Mouse (Mus musculus): ENCODE measurements around the gene Rap1gds1.

Rap1gds1 gene

GRCm38 (mm10) chr3:139074484-139075211 lies at the start of gene Rap1gds1:
Gene Rap1gds1, minus strand, starts transcription at chr3:139075201.
- in situ Hi-C loops (cut with MboI; ENCODE audit: unreplicated experiment in 2 of 2): loop anchor here (5.0 to 10.0 kb wide), 2 partner anchors 173 to 550 kb away; partner anchors contain the start of gene Eif4e (in 1 of the 2)

GRCm38 (mm10) chr3:139118446-139118845 lies 43.4 kb upstream of the Rap1gds1 start:
- in situ Hi-C loops (cut with MboI; ENCODE audit: unreplicated experiment in 2 of 2): no loop called here

- in situ Hi-C loops (cut with MboI; ENCODE audit: unreplicated experiment in 2 of 2): no loop called here
Measured at GRCm38 (mm10) chr3:139116733-139117337, 41.8 kb upstream of the Rap1gds1 start.

DNA sequence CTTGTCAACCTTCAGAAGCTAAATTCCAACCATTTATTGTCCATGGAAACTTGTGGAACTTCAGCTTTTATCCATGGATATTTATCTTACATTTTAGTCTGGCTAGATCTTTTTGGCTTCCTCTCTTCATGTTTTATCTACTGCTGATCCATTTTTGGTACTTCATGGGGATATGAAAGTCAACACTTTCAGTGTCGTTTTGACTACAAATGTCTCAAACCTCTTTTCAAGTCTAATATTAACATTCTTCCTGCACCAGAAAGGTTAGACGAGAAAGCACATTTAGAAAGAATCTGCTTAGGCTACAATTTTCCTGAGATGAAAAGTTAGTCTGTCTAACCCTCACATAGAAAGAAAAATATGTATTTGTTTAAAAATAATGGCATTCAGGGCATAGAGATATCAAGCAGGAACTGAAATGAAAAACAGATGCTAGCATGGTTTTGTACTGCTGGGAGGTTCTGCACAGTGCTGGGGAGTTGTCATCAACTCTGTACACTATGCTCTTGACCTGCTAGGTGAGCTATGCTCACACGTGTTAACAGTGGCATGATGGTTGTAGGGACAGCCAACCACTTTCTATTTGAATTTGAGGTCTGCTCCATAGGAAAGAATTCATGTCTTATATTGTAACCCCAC lies 37.5 kb upstream of the Rap1gds1 start:
- in situ Hi-C loops (cut with MboI; ENCODE audit: unreplicated experiment in 2 of 2): no loop called here

DNA sequence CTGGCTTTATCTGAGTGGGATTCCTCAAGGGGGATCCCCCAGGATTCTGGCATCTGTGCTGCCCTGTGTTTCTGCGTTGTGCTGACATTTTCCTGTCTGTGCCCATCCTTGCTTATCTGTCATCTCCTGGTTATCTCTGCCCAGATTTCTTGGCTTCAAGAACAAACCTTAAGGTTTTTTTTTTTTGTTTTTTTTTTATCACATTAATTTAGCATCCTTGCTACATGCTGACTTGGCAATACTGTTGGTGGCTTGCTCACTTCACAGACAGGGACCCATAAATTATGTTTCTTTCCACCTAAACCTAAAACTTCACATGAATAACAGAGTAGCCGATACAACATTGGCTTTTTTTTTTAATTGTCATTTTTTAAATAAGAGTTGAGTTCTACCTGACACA lies 36.9 kb upstream of the Rap1gds1 start:
- in situ Hi-C loops (cut with MboI; ENCODE audit: unreplicated experiment in 2 of 2): no loop called here

- in situ Hi-C loops (cut with MboI; ENCODE audit: unreplicated experiment in 2 of 2): no loop called here
Measured at GRCm38 (mm10) chr3:139108176-139108575, 33.2 kb upstream of the Rap1gds1 start.

- in situ Hi-C loops (cut with MboI; ENCODE audit: unreplicated experiment in 2 of 2): no loop called here
Measured at GRCm38 (mm10) chr3:139103914-139104313, 28.9 kb upstream of the Rap1gds1 start.

- in situ Hi-C loops (cut with MboI; ENCODE audit: unreplicated experiment in 2 of 2): no loop called here
Measured at GRCm38 (mm10) chr3:139103346-139103745, 28.3 kb upstream of the Rap1gds1 start.

DNA sequence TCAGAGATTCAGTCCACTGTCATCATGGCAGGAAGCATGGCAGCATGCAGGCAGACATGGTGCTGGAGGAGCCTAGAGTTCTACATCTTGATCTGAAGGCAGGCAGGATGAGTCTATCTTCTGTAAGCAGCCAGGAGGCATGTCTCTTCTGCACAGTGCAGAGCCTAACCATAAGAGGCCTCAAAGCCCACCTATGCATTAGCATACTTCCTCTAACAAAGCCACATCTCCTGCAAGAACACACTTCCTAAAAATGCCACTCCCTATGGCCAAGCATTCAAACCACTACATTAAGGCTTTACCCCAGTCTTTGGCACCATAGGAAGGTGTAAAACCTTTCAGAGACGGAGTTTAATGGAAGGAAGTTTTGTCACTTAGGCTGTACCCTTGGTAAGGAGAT lies 26.9 kb upstream of the Rap1gds1 start:
- in situ Hi-C loops (cut with MboI; ENCODE audit: unreplicated experiment in 2 of 2): no loop called here

- in situ Hi-C loops (cut with MboI; ENCODE audit: unreplicated experiment in 2 of 2): no loop called here
Measured at GRCm38 (mm10) chr3:139099284-139099683, 24.3 kb upstream of the Rap1gds1 start.

DNA sequence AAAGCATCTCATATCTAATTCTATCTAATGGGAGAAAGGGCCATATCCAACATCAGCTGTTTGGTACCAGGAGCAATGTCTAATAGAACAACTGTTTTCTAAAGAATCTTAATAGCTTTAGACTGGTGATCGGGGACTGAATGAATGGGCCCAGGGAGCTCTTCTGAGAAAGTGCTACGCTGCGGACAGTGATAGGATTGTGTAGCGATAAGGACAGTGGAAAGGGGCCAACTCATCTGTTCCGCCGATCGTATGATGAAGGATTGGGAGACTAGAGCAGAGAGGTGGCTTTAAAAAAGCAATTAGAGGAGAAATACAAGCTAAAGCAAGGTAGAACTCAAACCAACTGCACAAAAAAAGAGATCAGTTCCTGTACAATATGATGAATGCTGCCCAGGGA lies 20.9 kb upstream of the Rap1gds1 start:
- in situ Hi-C loops (cut with MboI; ENCODE audit: unreplicated experiment in 2 of 2): no loop called here

GRCm38 (mm10) chr3:139088526-139088925 lies 13.5 kb upstream of the Rap1gds1 start:
- in situ Hi-C loops (cut with MboI; ENCODE audit: unreplicated experiment in 2 of 2): no loop called here

GRCm38 (mm10) chr3:139083778-139084539 lies 9.0 kb upstream of the Rap1gds1 start:
- in situ Hi-C loops (cut with MboI; ENCODE audit: unreplicated experiment in 2 of 2): no loop called here

DNA sequence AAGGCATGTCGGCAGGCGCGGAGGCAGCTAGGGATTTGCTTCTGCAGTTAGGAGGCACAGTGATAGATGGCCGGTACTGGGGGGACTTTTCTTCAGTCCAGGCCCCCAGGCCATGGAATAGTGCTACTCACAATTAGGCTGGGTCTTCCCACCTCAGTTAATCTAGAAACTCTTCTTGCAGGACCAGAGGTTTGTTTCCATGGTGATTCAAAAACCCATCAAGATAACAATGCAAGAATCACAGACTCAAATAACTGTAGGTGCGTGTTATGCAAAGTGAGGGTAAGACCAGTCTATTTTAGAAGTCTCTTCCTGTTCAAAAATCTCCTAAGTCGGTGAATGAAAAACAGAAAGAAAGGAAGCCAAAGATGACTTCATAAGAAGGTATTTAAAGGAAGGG lies 4.8 kb upstream of the Rap1gds1 start:
- in situ Hi-C loops (cut with MboI; ENCODE audit: unreplicated experiment in 2 of 2): loop anchor here (5.0 to 10.0 kb wide), 2 partner anchors 167 to 555 kb away; partner anchors contain the start of gene Eif4e (in 1 of the 2)

DNA sequence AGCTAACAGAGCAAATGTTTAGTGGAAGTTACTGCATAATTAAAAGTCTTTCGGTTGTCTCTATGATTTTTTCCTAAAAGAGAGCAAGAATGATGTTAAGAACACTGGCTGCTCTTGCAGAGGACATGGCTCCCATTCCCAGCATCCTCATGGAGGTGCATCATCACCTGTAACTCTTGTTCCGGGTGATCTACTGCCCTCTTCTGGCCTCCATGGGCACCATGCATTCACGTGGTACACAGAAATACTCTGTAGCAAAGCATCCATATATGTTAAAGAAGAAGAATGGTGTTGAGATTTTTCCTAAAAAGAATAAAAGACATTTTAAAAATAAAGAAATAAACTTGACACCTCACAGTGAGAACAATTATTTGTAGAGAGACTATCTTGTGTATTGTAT lies 3.0 kb upstream of the Rap1gds1 start:
- in situ Hi-C loops (cut with MboI; ENCODE audit: unreplicated experiment in 2 of 2): loop anchor here (5.0 to 10.0 kb wide), 2 partner anchors 169 to 553 kb away; partner anchors contain the start of gene Eif4e (in 1 of the 2)

GRCm38 (mm10) chr3:139076059-139076455 lies 1.1 kb upstream of the Rap1gds1 start:
- in situ Hi-C loops (cut with MboI; ENCODE audit: unreplicated experiment in 2 of 2): loop anchor here (5.0 to 10.0 kb wide), 2 partner anchors 171 to 551 kb away; partner anchors contain the start of gene Eif4e (in 1 of the 2)

GRCm38 (mm10) chr3:139075333-139076058 lies 495 bp upstream of the Rap1gds1 start:
- in situ Hi-C loops (cut with MboI; ENCODE audit: unreplicated experiment in 2 of 2): loop anchor here (5.0 to 10.0 kb wide), 2 partner anchors 172 to 551 kb away; partner anchors contain the start of gene Eif4e (in 1 of the 2)

- in situ Hi-C loops (cut with MboI; ENCODE audit: unreplicated experiment in 2 of 2): loop anchor here in 1 of 2 experiments (10.0 kb wide), 1 partner anchor 549 kb away; the partner anchor contains the start of gene Eif4e
Measured at GRCm38 (mm10) chr3:139073801-139074483, 1.1 kb downstream of the Rap1gds1 start.

GRCm38 (mm10) chr3:139069539-139069938 lies 5.5 kb downstream of the Rap1gds1 start:
- in situ Hi-C loops (cut with MboI; ENCODE audit: unreplicated experiment in 2 of 2): no loop called here

Measured in v-Abl transformed pro-B cells (cell line).